Mouse (Mus musculus) forebrain, embryonic 16.5 days (tissue): ENCODE results near the gene Acbd6. TPM values are rescaled to one million over a fixed set of nuclear protein-coding genes. Genes with fewer than 3 reads are reported as not detected.

Experiments
- ATAC-seq: fragments of 200-750 bp; cut with Nextera tagmentation; 2 replicates; pipeline ENCODE4 v1.8.0; 2017; ENCODE audit warnings: mild to moderate bottlenecking, moderate library complexity
- H3K27ac ChIP-seq: fragments of 300-500 bp; sonication (generic); 2 replicates; pipeline ENCODE4 v1.5.1; 2014; ENCODE audit warnings: low read length, control low read depth
- H3K27me3 ChIP-seq: fragments of 300-500 bp; sonication (generic); replicated peaks from 2 replicates; pipeline ENCODE4 v1.6.1; 2014; ENCODE audit warnings: low read length; ENCODE audit not compliant: control insufficient read depth, insufficient read depth
- H3K36me3 ChIP-seq: fragments of 300-500 bp; sonication (generic); 2 replicates; pipeline ENCODE4 v1.6.1; 2014; ENCODE audit not compliant: control insufficient read depth, insufficient read depth
- H3K4me1 ChIP-seq: fragments of 300-500 bp; sonication (generic); replicated peaks from 2 replicates; pipeline ENCODE4 v1.6.1; 2014; ENCODE audit warnings: low read length; ENCODE audit not compliant: control insufficient read depth, insufficient read depth
- H3K4me2 ChIP-seq: fragments of 300-500 bp; sonication (generic); 2 replicates; pipeline ENCODE4 v1.6.1; 2014; ENCODE audit warnings: mild to moderate bottlenecking, low read length, control low read depth
- H3K4me3 ChIP-seq: fragments of 300-500 bp; sonication (generic); replicated peaks from 2 replicates; pipeline ENCODE4 v1.5.1; 2014; ENCODE audit warnings: mild to moderate bottlenecking, low read length, control low read depth
- H3K9ac ChIP-seq: fragments of 300-500 bp; sonication (generic); replicated peaks from 2 replicates; pipeline ENCODE4 v1.6.1; 2014; ENCODE audit warnings: low read depth, low read length, control low read depth
- H3K9me3 ChIP-seq: fragments of 300-500 bp; sonication (generic); 2 replicates; pipeline ENCODE4 v1.6.1; 2016; ENCODE audit warnings: low read length; ENCODE audit not compliant: control insufficient read depth
- WGBS: fragments of 180-500 bp; shearing (Covaris S2); extraction: QIAGEN DNeasy Blood & Tissue Kit; methylation state at CpG from one replicate; pipeline ENCODE4 v1.1.7; 2014; 5-methylcytosine and 5-hydroxymethylcytosine counted together
- polyA plus RNA-seq: library from polyadenylated mRNA; unstranded; fragments of >200 nt; fragmentation: Nextera tagmentation; extraction: Ambion mirVana; gene quantifications from 2 replicates; pipeline ENCODE4 v1.2.1, GENCODE M21; 2015

The Acbd6 gene
- polyA plus RNA-seq, result 84.4 and 87.4 TPM in 2 replicates

GRCm38 (mm10) chr1:155558012-155558842 is at the start of gene Acbd6:
Gene Acbd6 (plus strand): TSS chr1:155558120.
- Histone ChIP-seq H3K27ac (peak within 1 kb of the TSS; percentile 83), H3K4me3 (peak within 1 kb of the TSS; percentile 98), H3K4me2 (peak within 1 kb of the TSS; percentile 91), H3K36me3 (no peaks in the 10 kb centered on the region), H3K4me1 (peaks cover 24% of the 10 kb centered on the region), H3K9ac (peak within 1 kb of the TSS; percentile 80), H3K27me3 (no peaks in the 10 kb centered on the region), H3K9me3 (peaks cover 2% of the 10 kb centered on the region; the same call in 1 of the 2 replicates)
- peak; percentile 92 for ATAC-seq
- WGBS, result under 1% methylated on average over 81 of the region's 83 CpGs

GRCm38 (mm10) chr1:155510263-155510662 is 47.7 kb upstream of the Acbd6 start:
- no peaks in the 10 kb centered on the region for H3K36me3 ChIP-seq
- H3K9ac ChIP-seq, result no peak overlapping the region
- WGBS, result 75% methylated on average over 10 of the region's 10 CpGs
- no peak overlapping the region for H3K4me2 ChIP-seq
- H3K27ac ChIP-seq, result no peak overlapping the region
- H3K4me3 ChIP-seq, result no peak overlapping the region
- no peaks in the 10 kb centered on the region for H3K27me3 ChIP-seq
- no peaks in the 10 kb centered on the region for H3K9me3 ChIP-seq
- ATAC-seq, result no peak
- H3K4me1 ChIP-seq, result peaks cover 4% of the 10 kb centered on the region; the same call in 1 of the 2 replicates

- Histone ChIP-seq H3K9me3 (peaks cover 4% of the 10 kb centered on the region), H3K27ac (0 out of 2 replicates have a peak overlapping the region, but pooled peaks have one; percentile 50), H3K4me3 (no peak overlapping the region), H3K4me2 (no peak overlapping the region), H3K9ac (no peak overlapping the region), H3K4me1 (peaks cover 9% of the 10 kb centered on the region; the same call in 1 of the 2 replicates), H3K27me3 (no peaks in the 10 kb centered on the region), H3K36me3 (no peaks in the 10 kb centered on the region)
- WGBS, result 51% methylated on average over 4 of the region's 4 CpGs
- peak; percentile 18; the same call in 1 of the 2 replicates for ATAC-seq
These were observed 42.1 kb upstream of the Acbd6 start for GRCm38 (mm10) chr1:155515866-155516265.

GRCm38 (mm10) chr1:155516594-155516993 is 41.3 kb upstream of the Acbd6 start:
- no peak for ATAC-seq
- Histone ChIP-seq H3K36me3 (no peaks in the 10 kb centered on the region), H3K9ac (no peak overlapping the region), H3K4me3 (no peak overlapping the region), H3K27me3 (no peaks in the 10 kb centered on the region), H3K4me2 (no peak overlapping the region), H3K9me3 (peaks cover 4% of the 10 kb centered on the region), H3K4me1 (peaks cover 9% of the 10 kb centered on the region; the same call in 1 of the 2 replicates), H3K27ac (peak overlapping the region; percentile 75)
- WGBS, result 24% methylated on average over 7 of the region's 7 CpGs

GRCm38 (mm10) chr1:155517060-155517459 is 40.9 kb upstream of the Acbd6 start:
- Histone ChIP-seq H3K9me3 (peaks cover 4% of the 10 kb centered on the region), H3K4me2 (no peak overlapping the region; the same call in 1 of the 2 replicates), H3K27ac (peak overlapping the region; percentile 69; the same call in 1 of the 2 replicates), H3K4me1 (peaks cover 9% of the 10 kb centered on the region; the same call in 1 of the 2 replicates), H3K9ac (no peak overlapping the region), H3K36me3 (no peaks in the 10 kb centered on the region), H3K4me3 (no peak overlapping the region), H3K27me3 (no peaks in the 10 kb centered on the region)
- ATAC-seq, result no peak
- WGBS, result 9% methylated on average over 5 of the region's 5 CpGs

- 62% methylated on average over 4 of the region's 4 CpGs for WGBS
- H3K27ac ChIP-seq, result no peak overlapping the region
These were observed 37.6 kb upstream of the Acbd6 start for GRCm38 (mm10) chr1:155520285-155520684.

GRCm38 (mm10) chr1:155522493-155522892 is 35.4 kb upstream of the Acbd6 start:
- ATAC-seq, result no peak
- H3K27ac ChIP-seq, result no peak overlapping the region
- peaks cover 5% of the 10 kb centered on the region for H3K4me1 ChIP-seq
- no peak overlapping the region for H3K9ac ChIP-seq
- peaks cover 4% of the 10 kb centered on the region for H3K9me3 ChIP-seq
- H3K27me3 ChIP-seq, result no peaks in the 10 kb centered on the region
- no peaks in the 10 kb centered on the region for H3K36me3 ChIP-seq
- H3K4me2 ChIP-seq, result no peak overlapping the region
- 86% methylated on average over 4 of the region's 4 CpGs for WGBS
- no peak overlapping the region for H3K4me3 ChIP-seq

More at GRCm38 (mm10) chr1:155520285-155520684, 37.6 kb upstream of the Acbd6 start:
- peaks cover 9% of the 10 kb centered on the region; the same call in 1 of the 2 replicates for H3K4me1 ChIP-seq
- no peaks in the 10 kb centered on the region for H3K36me3 ChIP-seq
- H3K27me3 ChIP-seq, result no peaks in the 10 kb centered on the region
- H3K9me3 ChIP-seq, result peaks cover 4% of the 10 kb centered on the region
- no peak overlapping the region for H3K9ac ChIP-seq
- ATAC-seq, result peak; percentile 61
- H3K4me2 ChIP-seq, result no peak overlapping the region
- H3K4me3 ChIP-seq, result no peak overlapping the region

- Histone ChIP-seq H3K9me3 (no peaks in the 10 kb centered on the region), H3K4me3 (no peak overlapping the region), H3K36me3 (no peaks in the 10 kb centered on the region), H3K9ac (no peak overlapping the region), H3K27ac (no peak overlapping the region), H3K4me2 (no peak overlapping the region), H3K4me1 (peaks cover 32% of the 10 kb centered on the region), H3K27me3 (no peaks in the 10 kb centered on the region)
- 57% methylated on average over 5 of the region's 5 CpGs for WGBS
- ATAC-seq, result no peak
These were observed 31.7 kb upstream of the Acbd6 start for GRCm38 (mm10) chr1:155526176-155526575.

- 28% methylated on average over 12 of the region's 12 CpGs for WGBS
- Histone ChIP-seq H3K27ac (no peak overlapping the region), H3K4me2 (no peak overlapping the region), H3K4me3 (no peak overlapping the region), H3K9me3 (no peaks in the 10 kb centered on the region), H3K4me1 (peaks cover 34% of the 10 kb centered on the region), H3K27me3 (no peaks in the 10 kb centered on the region), H3K36me3 (no peaks in the 10 kb centered on the region), H3K9ac (0 out of 2 replicates have a peak overlapping the region, but pooled peaks have one; percentile 30)
- ATAC-seq, result no peak
These were observed 30.7 kb upstream of the Acbd6 start for GRCm38 (mm10) chr1:155527027-155527786.
